Mouse (Mus musculus) spleen, embryonic (tissue): ENCODE measurements around the gene Usp22.
"Not testable (repeated sequence)": the region's sequence is repeated elsewhere in the genome, so short reads cannot be mapped to it uniquely, and the experiment has no call there.

Experiments used
- CTCF ChIA-PET: fragments of 350-600 bp; sonication (Branson Sonifier 250); formaldehyde crosslinking; loops from one replicate; lab custom pipeline; 2022; lab: Charles Lee

Gene Usp22

DNA sequence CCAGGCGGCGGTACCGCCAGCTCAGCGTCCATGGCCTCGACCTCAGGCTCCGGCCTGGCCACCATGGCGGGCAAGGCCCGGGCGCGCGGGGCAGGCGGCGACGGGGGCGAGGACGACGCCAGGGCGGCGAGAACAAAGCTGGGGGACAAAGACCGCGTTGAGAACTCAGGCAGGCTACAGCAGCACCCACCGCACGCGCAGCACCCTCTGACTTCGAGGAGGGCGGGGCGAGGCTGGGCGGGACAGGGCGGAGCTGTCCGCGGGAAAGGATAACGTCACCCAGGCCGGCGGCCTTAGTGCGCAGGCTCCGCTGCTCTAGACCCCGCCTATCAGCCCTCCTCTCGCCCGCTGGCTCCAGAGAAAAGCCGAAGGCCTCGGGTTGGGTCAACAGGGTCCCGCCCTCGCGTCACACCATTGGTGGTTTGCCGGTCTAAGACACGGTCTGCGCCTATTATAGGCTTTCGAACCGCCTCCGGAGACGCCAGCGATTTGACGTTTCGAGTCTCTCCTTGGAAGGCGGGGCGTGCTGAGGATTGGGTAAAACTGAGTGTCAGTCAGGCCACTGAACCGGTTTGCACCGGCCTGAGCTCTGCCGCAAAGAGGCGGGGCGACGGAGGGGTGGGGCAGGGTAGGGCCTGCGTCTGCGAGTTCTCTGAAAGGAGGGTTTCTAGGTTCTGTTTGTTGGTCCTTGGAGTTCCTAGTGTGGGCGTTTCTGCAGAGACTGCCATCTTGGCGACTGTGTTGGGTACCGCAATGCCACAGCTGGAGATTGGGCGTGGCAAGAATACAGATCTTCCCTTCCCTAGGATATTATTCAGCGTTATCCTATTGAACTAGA lies at the start of gene Usp22:
Gene Usp22 (minus strand): TSS at position 235 of the 838 bp plus-strand sequence.
- CTCF ChIA-PET: no interaction called here

DNA sequence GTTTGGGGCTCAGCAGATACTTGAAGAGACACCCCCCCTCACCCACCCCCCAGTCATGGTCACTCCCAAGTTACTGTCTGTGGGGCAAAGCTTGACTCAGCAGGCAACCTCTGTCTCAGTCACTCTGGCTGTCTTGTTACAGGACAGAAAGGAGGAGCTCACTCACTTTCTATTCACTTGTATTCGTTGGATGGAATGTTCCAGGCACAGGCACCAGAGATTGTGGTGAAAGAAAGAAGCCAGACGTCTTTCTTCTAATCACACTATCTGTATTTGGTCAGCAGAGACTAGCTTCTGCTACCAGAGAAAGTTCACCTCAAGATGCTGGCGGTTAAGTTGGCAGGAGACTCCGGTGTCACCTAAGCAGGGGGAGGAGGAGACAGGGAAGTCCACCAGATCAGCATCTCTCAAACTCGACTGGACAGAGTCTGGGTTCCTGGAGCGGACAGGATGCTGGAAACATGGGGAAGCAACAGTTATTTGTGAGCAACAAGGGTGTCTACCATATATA lies 49.4 kb upstream of the Usp22 start:
- CTCF ChIA-PET: no interaction called here

DNA sequence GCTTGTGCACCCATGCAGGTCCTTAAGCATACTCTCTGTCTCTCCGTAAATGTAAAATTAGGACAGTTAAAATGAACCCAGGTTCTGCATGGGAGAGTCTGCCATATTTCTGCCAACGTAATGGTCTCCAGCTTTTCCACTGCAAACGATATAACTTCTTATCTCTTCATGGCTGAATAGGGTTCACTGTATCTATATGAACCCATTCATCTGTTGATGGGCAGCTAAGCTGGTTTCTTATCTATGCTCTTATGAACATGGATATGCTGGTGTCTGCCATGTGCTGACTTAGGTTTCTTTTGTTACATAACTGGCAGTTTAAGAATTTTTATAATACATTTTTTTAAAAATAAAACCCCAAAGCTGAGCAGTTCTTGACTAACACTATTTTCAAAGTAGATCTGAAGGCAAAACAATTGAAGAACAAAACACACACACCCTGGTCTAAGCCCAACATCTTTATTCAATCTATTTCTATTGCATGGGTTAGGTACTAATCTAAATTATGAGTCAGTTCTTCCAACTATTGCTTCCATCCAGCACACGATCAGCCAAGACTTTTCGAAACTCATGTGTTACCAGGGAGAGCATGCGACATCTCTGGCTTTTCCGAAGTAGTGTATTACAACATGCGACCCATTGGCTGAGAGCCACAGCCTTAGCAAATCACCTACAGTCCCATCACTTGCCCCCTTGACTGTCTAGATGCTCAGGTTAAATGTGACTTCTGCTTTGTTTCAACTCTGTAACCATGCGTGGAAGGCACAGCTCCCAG lies 48.3 kb upstream of the Usp22 start:
- CTCF ChIA-PET: interaction anchor here (0.6 kb wide), 1 partner anchor 124 kb away, joined by 3 read pairs; no protein-coding TSS in a partner anchor

DNA sequence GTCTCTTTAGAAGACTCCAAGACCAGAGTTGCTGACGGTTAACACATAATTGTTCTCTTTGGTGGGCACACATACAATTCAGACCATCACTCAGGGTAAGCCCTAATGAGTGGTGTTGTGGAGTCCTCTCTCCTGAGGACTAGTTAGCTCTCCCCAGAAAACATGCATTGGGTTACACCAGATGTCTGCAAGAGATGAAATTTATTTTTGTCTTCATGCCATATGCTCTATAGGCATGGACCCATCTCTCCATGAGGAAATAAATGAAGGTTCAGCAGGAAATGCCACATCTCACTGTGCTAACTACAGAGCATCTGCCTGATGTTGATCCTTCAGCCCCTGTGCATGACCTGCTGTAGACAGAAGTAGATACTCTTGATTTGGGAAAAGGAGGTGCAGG lies 47.2 kb upstream of the Usp22 start:
- CTCF ChIA-PET: no interaction called here

DNA sequence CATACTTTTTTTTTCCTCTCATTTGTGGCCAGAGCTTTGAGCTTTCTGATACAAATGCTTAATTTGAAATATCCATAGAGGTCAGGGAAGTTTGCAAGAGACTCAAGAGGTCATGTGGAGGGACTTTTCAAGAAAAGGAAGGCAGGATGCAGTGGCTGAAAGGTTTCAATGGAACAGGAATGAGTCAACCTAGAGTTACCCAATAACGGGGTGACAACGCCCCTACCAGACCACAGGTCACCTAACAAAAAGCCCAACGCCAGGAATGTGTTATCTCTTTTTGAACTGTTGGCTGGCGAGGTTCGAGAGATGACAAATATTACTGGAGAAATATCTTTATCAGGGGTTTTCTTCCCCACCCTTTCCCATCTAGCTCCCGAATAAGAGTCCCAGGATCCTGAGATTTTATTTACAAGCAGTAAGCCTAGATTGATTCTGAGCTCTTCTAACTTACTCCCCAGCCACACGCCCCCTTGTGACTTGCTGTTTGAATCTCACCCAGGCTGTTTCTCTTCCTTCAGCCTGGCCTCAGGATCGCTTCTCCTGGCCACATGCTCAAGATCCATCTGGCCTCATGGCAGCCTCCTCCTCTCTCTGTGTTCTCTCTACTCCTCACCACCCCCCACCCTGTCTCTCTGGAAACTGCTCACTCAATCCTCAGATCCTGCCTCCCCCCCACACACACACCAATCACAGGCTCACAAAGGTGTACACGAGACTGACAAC lies 45.5 kb upstream of the Usp22 start:
- CTCF ChIA-PET: no interaction called here

DNA sequence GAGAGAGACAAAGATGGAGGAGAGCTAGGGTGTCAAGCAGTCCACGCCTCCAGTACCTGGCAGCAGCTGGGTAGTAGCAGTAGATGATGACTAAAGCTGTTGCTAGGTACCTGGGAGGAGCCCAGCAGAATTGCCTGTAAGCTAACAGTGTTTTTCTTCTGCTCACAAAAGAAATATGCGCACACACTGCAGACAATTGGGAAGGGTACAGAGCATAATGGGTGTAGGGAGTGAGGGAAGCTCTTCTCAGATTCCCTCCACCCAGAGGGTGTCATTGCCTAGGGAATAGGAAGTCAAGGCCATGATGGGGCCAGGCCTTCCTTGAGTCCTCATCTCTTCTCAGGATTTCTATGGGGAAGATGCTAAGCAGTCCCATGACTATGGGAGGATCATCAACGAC lies 41.1 kb upstream of the Usp22 start:
- CTCF ChIA-PET: interaction anchor here (0.6 kb wide), 1 partner anchor 123 kb away, joined by 3 read pairs; no protein-coding TSS in a partner anchor

DNA sequence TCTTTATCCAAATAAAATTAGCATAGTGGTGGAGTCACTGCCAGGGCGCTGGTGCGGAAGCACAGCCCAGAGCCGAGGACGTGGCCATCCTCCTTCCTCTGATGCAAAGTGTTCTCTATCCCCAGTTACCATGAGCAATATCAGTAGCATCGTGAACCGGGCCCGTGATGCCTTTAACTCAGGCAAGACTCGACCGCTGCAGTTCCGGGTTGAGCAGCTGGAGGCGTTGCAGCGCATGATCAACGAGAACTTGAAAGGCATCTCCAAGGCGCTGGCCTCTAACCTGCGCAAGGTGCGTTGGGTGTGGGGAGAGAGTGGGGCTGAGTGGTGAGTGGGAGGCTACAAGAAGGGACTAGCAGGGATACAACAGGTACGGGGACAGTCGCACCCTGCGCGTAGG lies 37.2 kb upstream of the Usp22 start:
- CTCF ChIA-PET: interaction anchor here (0.5 kb wide), 1 partner anchor 225 kb away, joined by 3 read pairs; no protein-coding TSS in a partner anchor

DNA sequence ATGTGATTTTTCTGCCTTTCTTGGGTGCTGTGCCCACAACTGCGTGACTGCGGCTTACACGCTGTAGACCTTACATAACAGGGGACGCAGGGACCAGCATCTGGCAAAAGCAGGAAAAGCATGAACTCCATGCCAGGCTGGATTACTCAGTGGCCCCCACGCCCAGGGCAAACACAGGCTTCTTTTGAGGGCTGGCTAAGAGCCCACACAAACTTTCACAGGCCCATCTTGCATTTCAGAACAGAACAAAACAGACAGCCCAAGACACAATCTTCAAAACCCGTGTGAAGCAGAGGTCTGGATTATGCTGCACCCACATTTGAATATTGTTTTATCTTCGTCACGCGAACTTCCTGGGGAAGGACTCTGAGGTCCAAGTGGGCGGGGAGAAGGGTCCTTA lies 33.5 kb upstream of the Usp22 start:
- CTCF ChIA-PET: no interaction called here

DNA sequence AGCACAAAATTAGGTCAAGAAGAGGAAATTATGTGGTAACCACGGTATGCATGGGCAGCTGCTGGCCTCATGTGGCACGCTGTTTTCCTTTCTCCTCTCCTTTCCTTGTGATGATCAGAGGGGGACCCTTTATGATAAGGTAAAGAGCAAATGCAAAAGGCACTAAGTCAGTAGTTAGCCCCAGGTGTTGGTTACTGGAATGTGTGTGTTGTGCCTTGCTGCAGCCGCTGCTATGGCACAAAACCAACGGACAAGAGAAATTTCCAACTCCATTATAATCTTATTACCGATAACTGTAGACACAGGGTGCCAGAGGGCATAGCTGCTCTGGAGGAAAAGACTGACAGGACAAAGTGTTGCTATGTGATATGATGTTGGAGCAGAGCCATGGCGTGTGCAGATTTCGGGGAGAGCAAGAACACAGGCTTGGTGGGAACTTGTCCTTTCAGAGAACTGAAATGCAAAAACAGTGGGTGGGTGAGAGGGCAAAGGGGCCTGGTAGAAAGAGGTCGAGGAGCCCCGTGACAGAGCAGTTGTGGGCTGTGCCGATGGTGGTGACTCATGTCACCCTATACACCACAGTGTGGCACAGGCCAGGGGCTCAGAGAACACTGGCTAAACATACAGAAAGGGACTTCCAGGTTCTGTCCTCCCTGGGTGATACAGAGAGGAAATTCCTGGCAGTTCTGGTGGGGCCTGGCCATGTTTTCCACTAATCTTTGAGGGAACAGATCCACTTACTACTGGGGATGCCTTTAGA lies 32.8 kb upstream of the Usp22 start, which contains the start of gene Aldh3a1:
Gene Aldh3a1 (plus strand): TSS at position 51 of the 760 bp plus-strand sequence.
- CTCF ChIA-PET: no interaction called here

DNA sequence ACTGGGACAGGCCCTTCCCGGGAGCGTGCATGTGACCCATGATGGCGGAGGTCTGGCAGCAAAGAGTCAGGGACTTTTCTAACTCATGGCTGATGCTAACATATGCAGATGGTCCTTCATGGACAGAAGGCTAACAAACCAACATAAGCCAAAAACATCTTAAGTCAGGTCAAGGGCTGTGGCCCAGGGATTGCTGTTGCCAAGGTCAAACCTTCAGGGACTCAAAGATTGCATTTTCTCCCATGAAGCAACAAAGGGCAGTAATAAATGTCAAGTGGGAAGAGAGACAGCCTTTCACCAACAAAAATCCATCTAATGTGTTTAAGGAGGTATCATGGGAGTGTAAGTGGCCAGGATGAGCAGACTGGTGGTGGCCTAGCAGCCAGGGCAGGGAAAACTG lies 31.3 kb upstream of the Usp22 start:
- CTCF ChIA-PET: no interaction called here

DNA sequence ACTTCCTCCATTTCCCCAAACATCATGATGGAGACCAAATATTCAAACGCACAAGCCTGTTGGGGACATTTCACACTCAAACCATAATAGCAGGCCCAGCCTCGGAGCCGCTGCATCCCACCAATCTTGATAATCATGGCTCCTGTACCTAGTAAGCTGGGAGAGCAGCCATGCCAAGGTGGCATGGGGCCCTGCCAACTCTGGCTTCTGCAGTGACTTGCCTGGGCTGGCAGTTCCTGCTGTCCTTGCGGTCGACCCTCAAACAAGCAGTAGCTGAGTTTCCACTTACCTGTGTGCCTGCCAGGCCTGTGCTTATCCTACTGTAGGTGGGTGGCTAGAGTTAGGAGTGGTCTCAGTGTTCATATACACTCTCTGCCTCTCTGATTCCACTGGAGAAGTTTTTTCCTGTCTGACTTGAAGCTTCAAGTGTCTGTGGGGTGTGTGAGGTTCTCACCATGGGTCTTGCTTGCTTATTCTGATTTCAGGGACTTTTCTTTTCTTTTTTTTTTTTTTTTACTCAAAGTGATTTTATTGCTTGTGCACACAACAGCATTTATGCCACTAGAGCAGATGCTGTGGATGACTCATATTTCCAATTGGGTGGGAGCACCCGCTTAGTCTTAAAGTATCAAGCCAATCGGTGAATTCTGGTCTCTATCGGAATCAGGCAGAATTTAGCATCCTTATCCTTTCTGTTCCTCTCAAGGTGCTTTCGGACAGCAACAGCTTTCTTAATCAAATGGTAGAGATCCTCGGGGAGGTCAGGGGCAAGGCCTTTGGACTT lies 30.5 kb upstream of the Usp22 start:
- CTCF ChIA-PET: no interaction called here

DNA sequence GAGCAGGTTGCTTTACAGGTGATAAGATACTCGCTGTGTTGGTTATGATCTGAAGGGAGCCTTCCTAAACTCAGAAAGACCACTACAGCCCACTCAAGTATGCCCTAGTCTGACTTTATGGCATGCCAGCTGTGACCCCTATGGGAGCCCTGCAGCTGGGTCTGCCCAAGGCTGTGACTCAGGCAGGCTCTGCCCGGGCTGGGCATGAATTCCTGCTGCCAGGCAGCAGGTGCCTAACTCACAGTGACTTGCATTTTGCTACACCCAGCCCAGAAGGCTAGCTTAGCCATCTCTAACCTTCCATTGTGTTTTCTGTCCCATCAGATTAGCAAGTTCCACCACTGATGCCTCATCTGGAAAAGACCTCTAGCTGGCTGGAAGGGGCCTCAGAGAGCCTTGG lies 28.0 kb upstream of the Usp22 start:
- CTCF ChIA-PET: no interaction called here

DNA sequence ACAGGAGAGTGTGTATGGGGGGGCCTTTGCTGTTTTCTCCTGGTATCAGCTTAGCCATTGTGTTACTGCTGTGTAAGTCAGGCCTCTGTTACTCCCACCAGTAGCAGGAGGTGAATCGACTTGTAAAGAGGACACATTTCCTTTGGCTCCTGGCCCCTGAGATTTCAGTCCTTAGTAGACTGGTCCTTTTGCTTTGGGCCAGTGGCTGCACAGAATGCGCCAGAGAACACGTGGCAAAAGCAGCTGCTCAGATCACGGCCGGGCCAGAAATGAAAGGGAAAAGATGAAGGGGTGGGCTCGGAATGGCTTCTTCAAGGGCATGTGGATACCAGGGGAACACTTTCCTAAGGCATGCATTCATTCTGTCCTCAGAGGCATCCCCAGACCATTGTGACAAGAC lies 27.3 kb upstream of the Usp22 start:
- CTCF ChIA-PET: no interaction called here

DNA sequence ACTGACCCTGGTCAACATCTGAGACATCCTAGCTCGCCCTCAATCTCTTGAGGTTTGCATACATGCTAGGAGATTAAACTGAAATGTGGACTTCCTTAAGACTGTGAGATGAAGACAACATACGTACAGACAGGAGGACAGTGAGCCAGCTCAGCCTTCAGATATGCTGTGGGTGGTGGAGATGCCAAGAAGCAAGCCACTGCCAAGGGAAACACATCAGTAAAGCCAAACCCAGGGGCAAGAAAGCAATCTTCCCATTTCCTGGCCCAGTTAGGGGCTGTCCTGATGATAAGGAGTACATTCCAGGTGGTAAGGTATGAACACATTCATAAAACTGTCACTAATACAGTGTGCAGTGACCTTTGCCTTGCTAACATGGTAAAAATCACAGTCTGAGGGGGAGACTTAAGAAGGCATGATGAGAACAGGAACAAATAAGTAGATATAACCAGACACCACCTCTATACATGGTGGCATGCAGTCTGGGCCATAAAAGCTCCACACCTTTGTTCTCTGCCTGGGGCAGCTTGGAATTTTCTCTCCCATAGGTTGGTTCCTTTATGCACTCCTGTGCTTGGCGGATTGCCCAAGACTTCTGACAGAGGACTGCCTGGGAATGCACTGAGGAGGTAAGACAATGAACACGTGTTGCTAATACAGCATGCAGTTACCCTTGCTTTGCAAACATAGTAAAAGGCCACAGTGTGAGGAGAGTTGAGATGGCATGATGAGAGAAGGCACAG lies 24.9 kb upstream of the Usp22 start:
- CTCF ChIA-PET: no interaction called here

DNA sequence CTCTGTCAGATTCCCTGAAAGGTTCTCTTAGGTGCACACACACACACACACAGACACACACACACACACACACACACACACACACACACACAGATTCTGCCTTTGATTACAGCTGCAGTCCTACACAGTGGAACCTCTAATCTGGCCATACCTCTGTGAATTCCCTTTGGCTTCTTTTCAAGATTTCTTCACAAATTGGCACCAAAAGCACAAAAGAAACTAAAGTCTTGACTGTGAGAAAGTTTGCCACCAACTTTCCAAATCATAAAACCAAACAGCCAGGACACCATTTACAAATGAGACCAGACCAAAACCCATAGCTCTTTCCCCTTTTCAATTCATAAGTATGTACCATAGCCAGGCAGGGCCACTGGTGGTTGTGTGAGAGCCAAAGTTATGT lies 23.1 kb upstream of the Usp22 start:
- CTCF ChIA-PET: no interaction called here

DNA sequence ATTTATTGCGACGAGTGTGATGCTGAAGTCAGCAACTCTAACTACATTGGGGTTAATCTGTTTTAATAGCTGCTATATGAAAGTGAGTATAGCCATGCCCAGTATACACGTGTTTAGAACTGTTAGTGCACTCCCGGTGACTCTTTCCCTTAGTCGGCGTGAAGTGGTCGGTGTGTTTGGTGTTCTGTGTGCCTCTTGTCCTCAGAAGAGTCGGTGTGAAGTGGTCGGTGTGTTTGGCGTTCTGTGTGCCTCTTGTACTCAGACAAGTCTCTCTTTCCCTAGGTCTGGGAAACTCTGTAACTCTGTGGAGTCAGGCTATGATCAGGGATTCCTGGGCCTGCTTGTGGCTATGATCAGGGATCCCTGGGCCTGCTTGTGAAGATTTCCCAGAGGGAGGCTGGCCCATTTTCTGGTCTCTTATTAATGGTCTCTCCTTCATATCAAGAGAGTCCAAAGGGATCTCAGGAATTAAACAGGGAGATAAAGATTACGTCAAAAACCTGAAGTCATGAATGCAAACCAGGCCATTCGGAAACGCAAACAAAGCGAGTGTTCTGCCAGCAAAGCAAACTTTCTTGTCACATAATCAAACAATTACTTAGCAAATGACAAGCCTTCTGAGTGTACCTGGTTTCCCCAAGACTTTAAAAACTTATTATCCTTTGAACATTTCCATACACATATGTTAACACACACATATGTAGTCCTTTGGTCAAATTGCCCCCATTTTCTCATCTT lies 21.9 kb upstream of the Usp22 start:
- CTCF ChIA-PET: no interaction called here

DNA sequence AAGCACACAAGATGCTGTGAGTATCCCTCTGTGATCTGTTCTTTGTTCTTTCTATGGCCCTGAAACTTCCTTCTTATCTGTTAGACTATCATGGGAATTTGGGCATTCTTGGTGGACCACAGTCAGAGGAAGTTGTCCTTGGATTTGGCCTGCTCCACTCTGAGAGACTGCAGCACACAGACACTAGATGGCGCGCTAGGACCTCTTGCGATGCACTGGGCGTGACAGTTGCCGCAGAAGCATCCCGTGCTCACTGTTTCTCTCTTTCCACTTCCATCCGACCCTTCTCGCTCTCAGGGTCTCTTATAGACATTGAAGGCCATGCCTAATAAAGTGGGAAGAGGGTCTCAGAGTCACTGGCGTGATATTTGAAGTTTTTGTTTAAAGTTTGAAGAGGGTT lies 18.5 kb upstream of the Usp22 start:
- CTCF ChIA-PET: interaction anchor here (0.7 kb wide), 1 partner anchor 52 kb away, joined by 18 read pairs; no protein-coding TSS in a partner anchor

DNA sequence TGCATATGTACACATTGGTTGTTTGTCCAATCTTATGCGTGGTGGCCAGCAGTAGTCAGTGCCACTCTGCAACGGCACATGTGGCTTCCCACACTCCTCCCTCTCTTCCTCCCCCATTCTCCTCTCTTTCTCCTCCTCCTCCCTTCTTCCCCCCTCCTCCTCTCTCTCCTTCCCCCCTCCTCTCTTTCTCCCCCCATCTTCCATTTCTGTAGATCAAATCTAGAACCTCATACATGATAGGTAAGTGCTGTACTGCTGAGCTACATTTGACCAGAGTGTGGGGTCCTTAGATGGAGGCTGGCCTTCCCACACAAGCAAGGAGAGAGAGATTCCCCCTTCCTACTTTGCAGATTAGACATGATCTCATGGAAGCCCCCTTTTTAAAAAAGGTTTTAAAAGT lies 17.9 kb upstream of the Usp22 start:
- CTCF ChIA-PET: interaction anchor here (0.7 kb wide), 2 partner anchors 52 to 131 kb away, joined by 3 to 18 read pairs; no protein-coding TSS in a partner anchor

DNA sequence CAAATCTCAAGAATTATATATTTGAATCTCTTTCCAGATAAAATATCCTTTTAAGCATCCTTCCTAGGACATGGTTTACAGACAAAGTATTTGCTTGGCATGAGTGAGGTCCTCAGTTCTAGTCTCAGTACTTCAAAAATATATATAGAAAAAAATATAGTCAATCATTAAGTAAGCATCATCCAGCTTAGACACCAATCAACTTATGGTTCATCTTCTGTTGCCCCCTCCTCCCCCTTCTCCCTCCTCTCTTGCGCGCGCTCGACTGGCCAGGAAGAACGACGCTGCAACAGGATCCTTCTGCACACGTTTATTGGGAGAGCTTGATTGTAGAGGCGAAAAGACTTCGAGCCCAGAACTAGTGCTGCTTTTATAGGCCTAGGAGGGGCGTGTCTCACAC lies 17.3 kb upstream of the Usp22 start:
- CTCF ChIA-PET: not testable (repeated sequence)
